Mouse (Mus musculus) spleen, adult 12 weeks (tissue): ENCODE measurements at regions not wholly inside any gene's neighbourhood (a gene's known extent, or its start where the extent isn't known, plus 50 kb on each side); places are given as distances from the start of the nearest gene placed in this dataset.
"Not testable (repeated sequence)": the region's sequence is repeated elsewhere in the genome, so short reads cannot be mapped to it uniquely, and the experiment has no call there.

Experiments
- DNase-seq: peaks from one replicate; pipeline ENCODE4 v3.0.0; 2022; ENCODE audit warnings: low spot score

DNA sequence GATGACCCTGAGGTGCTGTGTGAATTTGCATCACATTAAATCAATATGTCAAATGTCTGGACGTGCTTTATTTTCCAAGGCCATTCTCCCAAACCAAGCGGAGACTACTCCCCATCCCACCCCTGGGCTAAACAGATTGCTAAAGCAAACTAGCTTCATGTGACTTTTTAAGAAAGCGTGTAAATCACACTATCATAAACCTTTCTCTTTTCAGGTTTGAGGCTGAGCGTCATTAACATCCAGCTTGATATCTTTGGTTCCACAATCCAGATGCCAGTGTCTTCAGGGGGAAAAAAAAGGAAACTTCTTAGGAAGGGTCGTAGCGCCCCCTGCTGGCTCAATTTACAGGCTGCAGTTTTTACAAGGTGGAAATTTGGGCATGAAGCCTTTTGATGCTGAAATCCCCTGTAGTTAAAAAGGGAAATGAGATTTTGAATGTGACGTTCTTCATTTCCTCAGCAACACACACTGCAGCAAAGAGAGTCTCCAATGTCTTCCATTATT is 105.1 kb upstream of the Nt5e start:
- DNase-seq, result no peak

- DNase-seq, result no peak
Measured at GRCm38 (mm10) chr9:88237126-88237525, 89.9 kb upstream of the Nt5e start.

DNA sequence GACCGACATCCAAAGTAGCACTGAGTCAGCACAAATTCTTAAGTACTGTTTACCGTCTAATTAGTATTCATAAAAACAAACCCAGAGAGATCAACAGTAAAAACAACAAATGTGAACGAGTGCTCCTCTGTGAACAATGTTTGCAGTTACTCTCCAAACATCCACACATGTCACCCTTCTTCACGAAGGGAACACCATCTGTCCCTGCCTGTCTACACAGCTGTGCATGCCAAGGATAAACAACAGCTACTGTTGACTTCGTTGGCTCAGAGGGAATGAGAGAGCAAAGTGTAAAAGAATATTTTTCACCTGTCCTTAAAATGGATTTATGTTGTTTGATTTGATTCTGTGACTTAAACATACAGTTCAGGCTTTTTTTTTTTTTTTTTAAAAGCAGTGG is 88.7 kb upstream of the Nt5e start:
- no peak for DNase-seq

DNA sequence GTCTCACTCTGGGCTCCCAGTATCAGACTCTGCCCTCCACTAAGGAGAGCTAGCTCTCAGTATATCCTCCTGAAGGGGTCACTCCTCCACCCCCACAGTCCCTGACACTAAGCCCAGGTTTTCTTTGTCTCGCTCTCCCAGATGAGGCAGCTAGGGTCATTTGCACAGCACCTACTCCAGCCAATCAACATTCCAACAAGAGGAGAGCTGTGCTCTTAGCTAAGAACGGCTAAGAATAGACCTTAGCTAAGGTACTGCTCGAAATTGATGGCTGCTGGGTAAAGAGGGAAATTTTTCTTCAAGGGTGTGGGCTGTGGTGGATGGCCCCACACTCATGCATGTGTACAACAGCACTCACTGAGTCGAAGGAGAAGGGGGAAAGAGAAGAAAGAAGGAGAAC is 86.3 kb upstream of the Nt5e start:
- DNase-seq, result no peak

GRCm38 (mm10) chr9:88241203-88241995 is 85.6 kb upstream of the Nt5e start:
- peak; percentile 22 for DNase-seq

- no peak for DNase-seq
Measured at GRCm38 (mm10) chr9:88242530-88242929, 84.5 kb upstream of the Nt5e start.

GRCm38 (mm10) chr9:88244492-88244891 is 82.5 kb upstream of the Nt5e start:
- DNase-seq, result no peak

- DNase-seq, result no peak
Measured at GRCm38 (mm10) chr9:88255948-88256347, 71.0 kb upstream of the Nt5e start.

DNA sequence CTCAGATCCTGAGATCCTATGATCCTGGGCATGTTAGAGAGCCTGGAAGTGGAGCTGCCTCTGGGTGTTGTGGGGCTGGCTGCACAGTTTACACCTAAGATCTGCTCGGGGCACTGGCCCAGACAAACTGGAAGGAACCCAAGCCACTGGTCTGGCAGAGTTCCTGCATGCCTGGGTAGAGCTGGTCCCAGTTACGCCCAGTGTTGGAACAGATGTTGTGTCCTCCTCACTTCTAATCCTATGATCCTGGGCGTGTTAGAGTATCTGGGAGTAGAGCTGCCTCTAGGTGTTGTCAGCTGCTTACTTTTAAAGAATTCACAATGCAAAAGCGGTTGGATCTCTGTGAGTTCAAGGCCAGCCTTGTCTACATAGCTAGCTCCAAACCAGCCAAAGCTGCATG is 67.4 kb upstream of the Nt5e start:
- DNase-seq, result no peak

- no peak for DNase-seq
Measured at GRCm38 (mm10) chr9:88260072-88260635, 66.8 kb upstream of the Nt5e start.

DNA sequence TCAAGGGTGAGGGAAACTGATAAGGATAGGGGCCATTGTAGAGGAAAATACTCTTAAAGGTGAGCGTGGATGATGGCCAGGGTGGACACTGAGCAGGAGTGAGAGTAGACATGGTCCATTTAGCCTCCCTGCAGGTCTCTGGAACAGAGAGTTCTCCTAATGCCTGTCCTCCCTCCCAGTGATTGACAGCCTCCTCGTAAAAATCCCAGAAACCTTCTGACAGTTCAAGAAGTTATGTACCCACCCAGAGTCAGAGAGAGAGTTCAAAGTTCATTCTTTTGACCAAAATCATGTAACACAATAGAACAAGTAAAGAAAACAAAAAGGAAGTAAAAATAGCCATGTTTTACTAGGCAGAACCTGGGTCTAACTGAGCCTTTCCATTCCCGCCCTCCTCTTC is 64.5 kb upstream of the Nt5e start:
- no peak for DNase-seq

DNA sequence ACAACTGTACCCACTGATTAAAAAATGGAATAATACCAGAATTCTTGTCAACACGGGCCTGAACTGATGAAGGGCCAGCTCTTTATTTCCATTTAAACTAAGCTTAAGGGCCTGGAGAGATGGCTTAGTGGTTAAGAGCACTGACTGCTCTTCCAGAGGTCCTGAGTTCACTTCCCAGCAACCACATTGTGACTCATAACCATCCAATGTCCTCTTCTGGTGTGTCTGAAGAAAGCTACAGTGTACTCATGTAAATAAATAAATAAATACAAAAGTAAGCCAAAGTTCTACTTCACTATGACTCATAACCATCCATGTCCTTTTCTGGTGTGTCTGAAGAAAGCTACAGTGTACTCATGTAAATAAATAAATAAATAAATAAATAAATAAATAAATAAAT is 60.7 kb upstream of the Nt5e start:
- not testable (repeated sequence) for DNase-seq

GRCm38 (mm10) chr9:88268811-88269210 is 58.2 kb upstream of the Nt5e start:
- DNase-seq, result no peak

GRCm38 (mm10) chr9:88269216-88269615 is 57.8 kb upstream of the Nt5e start:
- DNase-seq, result no peak

DNA sequence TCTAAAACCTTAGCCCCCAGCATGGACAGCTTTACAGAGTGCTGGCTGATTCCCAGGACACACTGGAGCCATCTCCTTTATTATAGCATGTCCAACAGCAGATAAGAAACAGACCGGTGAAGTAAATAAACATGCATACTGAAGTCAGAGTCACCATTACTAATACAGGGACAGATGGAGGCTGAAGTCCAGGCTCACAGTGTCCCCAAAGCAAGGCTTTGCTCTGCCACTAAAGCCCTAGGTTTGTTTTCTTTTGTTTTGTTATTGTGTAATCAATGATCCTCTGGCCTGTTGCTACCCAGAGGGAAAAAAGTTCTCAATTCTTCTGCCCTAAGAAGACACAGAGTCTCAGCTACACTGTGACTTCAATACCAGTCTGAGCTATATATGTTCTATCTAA is 56.2 kb upstream of the Nt5e start:
- no peak for DNase-seq

- no peak for DNase-seq
Measured at GRCm38 (mm10) chr9:88273304-88273703, 53.7 kb upstream of the Nt5e start.

GRCm38 (mm10) chr9:88274040-88274439 is 53.0 kb upstream of the Nt5e start:
- no peak for DNase-seq

- no peak for DNase-seq
Measured at GRCm38 (mm10) chr9:88274681-88275336, 52.2 kb upstream of the Nt5e start.

GRCm38 (mm10) chr9:88276023-88276568 is 50.9 kb upstream of the Nt5e start:
- no peak for DNase-seq

DNA sequence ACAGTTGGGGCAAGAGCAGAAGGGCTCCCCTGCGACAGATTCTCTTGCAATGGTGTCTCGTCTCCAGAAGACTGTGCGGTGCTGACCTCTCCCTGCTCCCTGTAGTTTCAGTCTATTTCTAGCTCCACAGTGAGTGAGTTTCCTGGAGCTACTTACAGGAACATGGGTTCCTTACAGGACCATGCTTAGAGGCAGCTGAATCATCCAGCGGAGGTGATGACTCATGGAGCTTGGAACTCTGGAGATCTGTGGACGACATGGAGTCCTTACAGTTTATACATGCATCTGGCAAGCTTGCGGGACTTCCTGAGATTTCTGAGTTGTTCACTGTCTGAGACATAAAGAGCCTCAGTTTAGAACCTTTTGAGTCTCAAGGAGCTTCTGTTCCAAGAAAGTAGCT is 50.0 kb upstream of the Nt5e start:
- DNase-seq, result no peak
